Mouse (Mus musculus) bone marrow macrophage, adult 2 months (primary cell): ENCODE results near the gene Ttc27. TPM values are rescaled to one million over a fixed set of nuclear protein-coding genes. Genes with fewer than 3 reads are reported as not detected.

Source experiments
- H3K27ac ChIP-seq: 2 replicates; pipeline ENCODE4 v1.5.1; 2012; ENCODE audit warnings: low read depth, low read length; ENCODE audit not compliant: insufficient read depth
- H3K4me1 ChIP-seq: 2 replicates; pipeline ENCODE4 v1.6.1; 2012; ENCODE audit warnings: low read length; ENCODE audit not compliant: control insufficient read depth, insufficient read depth
- H3K4me3 ChIP-seq: 2 replicates; pipeline ENCODE4 v1.5.1; 2012; ENCODE audit warnings: mild to moderate bottlenecking, low read length, moderate library complexity; ENCODE audit not compliant: insufficient read depth
- CTCF ChIP-seq: IDR thresholded peaks from 2 replicates; pipeline ENCODE4 v1.5.1; 2012; ENCODE audit warnings: low read depth, mild to moderate bottlenecking, low read length, moderate library complexity
- POLR2A ChIP-seq: IDR thresholded peaks from 2 replicates; pipeline ENCODE4 v1.6.1; 2012; ENCODE audit warnings: mild to moderate bottlenecking, low read depth, low read length, borderline replicate concordance
- polyA plus RNA-seq: library from polyadenylated mRNA; stranded (reverse); fragments of >200 nt; gene quantifications from 2 replicates; pipeline ENCODE4 v1.2.4, GENCODE M21; 2012; ENCODE audit not compliant: missing spikeins, insufficient read depth, insufficient read length

Ttc27 gene
- polyA plus RNA-seq, 1 experiment: 11.0 TPM

DNA sequence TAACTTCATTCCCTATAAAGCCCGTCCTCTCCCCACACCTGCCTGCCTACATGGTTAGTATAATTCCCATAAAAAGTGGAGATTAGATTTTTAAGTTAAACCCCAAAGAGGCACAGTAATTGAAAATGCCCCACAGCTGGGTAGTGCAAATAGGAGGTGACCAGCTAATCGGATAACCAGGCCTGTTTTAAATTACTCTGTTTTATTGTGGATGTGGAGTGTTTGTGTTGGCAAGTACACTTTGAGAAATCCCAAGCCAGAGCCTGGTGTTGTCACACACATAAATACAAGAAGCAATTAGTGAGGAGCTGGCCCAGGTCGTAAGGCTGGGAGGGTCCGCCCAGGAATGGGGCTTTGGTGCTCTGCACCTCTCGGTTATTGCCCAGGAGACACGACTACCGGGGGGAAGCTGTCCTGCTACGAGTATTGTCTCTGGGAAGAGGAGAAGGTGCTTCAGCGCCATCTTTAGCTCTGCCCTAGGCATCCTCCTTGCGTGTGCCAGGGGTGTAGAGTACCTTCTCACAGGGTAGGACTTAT is 68.7 kb downstream of the Ttc27 start:
- Histone ChIP-seq H3K4me1 (no peaks in the 10 kb centered on the region), H3K4me3 (no peak overlapping the region), H3K27ac (no peak overlapping the region)
- TF ChIP-seq CTCF: no peak
- TF ChIP-seq POLR2A: no peak

DNA sequence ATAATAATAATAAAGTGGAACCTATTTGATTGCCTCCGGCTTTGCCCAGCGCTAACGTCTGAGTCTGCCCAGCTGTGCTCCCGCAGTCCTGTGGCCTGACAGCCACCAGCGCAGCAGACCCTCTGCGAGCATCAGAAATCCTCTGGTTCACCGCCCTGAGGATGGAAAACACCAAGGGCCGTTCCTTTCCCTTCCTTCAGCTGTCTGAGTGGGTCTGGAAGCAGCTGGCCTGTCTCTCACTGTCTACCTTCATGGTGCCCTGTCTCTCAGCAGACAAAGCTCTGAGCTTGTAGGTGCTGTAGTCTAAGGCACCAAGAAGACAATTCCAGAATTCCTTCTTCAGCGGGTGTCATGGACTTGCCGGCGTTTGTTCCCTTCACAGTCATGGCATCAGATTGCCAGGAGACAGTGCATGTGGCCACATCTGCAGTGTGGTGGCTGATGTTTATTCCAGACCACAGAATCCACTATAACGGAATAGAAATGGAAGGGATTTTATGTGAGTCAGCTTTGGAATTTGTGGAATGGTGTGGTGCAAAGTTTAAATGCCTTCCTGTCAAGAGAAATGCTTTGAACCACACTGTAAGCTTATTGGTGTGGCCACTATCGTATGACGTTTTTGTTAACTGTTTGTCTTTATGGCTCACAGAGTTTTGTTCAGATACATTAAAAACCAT is 78.6 kb downstream of the Ttc27 start:
- Histone ChIP-seq H3K4me3 (no peak overlapping the region), H3K27ac (no peak overlapping the region), H3K4me1 (no peaks in the 10 kb centered on the region)
- TF ChIP-seq CTCF (no peak), POLR2A (no peak)

DNA sequence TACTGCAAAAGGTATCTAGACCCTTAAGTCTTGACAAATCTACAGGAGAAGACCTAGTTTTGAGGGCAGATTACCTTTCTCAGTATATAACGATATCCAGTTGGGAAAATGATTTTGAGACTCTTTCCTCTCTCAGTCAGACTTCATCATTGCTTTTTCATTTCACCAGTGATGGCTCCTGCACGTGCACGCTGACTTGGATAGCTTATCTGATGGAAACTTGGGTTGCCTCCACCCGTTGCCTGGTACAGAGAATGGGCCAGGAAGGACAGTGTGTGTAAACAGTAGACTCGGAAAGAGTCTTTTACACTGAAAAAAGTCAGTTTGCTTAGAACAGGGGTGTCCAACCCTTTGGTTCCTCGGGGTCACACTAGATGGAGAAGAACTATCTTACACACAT is 82.3 kb downstream of the Ttc27 start:
- Histone ChIP-seq H3K4me1 (peaks cover 26% of the 10 kb centered on the region), H3K4me3 (no peak overlapping the region), H3K27ac (no peak overlapping the region)
- TF ChIP-seq POLR2A (no peak), CTCF (no peak)

DNA sequence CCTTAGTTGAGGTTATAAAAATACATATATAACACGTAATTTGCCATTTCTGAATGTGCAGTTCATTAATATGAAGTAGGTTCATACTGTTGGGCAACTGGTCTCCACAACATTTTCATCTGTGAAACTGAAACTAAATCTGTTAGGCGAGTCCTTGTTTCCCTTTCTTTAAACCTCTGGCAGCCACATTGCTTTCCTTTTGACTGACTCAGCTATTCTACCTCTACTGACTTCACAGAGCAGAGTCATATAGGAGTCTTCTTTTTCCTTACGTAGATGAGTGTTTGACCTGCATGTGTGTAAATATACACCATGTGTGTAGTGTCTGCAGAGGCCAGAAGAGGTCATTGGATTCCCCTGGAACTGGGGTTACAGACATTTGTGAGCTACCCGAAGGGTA is 85.2 kb downstream of the Ttc27 start:
- Histone ChIP-seq H3K4me3 (peak overlapping the region; percentile 18; the same call in 1 of the 2 replicates), H3K4me1 (peaks cover 46% of the 10 kb centered on the region), H3K27ac (peak overlapping the region; percentile 66)
- no peak for TF ChIP-seq CTCF
- TF ChIP-seq POLR2A: no peak

DNA sequence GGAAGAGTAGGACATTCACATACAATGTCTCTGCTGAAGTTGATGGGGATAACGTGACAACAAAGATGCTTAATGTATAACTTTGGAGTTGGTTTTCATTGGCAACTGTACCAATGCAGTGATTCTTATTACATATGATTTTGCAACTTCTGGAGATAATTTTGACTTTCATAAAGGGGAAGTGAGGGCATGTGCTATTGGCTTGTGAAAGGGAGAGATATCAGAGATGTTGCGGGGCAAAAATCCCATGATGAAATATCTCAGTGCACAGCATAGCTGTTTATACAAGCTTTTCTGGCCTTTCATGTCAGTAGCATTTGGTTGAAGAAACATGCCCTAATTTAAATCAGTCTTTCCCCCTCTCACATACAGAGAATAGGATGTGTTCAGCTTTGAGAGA is 86.3 kb downstream of the Ttc27 start:
- Histone ChIP-seq H3K27ac (peak overlapping the region; percentile 66), H3K4me3 (no peak overlapping the region), H3K4me1 (peaks cover 54% of the 10 kb centered on the region)
- no peak for TF ChIP-seq POLR2A
- TF ChIP-seq CTCF: no peak

DNA sequence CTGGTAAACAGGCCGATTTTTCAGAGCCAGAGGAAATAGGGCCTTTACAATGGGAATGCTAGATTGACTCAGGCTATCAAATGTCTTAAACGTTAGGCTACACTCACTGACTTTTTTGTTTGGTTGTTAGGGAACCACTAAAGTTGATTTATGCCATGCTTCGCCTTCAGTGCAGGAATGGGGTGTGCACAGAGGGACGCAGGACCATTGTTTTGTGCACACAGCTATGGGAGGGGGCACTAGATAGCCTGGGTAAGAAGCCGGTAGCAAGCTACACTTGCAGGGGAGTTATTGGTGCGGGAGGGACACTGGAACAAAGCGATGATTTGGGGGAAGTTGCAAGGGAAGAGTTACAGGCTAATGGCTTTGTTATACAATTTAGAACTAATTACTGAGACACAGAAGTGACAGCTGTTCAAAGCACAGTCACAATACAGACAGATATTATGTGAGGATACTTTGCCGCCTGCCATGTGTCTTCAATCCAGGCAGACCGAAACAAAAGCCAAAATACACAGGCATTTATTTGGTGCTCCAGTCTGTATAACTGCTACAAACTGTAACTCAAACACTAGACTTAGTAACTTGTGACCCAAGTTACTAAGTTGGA is 86.9 kb downstream of the Ttc27 start:
- no peak for TF ChIP-seq CTCF
- TF ChIP-seq POLR2A: no peak
- H3K27ac ChIP-seq: peak overlapping the region; percentile 66
- H3K4me3 ChIP-seq: no peak overlapping the region
- H3K4me1 ChIP-seq: peaks cover 58% of the 10 kb centered on the region

DNA sequence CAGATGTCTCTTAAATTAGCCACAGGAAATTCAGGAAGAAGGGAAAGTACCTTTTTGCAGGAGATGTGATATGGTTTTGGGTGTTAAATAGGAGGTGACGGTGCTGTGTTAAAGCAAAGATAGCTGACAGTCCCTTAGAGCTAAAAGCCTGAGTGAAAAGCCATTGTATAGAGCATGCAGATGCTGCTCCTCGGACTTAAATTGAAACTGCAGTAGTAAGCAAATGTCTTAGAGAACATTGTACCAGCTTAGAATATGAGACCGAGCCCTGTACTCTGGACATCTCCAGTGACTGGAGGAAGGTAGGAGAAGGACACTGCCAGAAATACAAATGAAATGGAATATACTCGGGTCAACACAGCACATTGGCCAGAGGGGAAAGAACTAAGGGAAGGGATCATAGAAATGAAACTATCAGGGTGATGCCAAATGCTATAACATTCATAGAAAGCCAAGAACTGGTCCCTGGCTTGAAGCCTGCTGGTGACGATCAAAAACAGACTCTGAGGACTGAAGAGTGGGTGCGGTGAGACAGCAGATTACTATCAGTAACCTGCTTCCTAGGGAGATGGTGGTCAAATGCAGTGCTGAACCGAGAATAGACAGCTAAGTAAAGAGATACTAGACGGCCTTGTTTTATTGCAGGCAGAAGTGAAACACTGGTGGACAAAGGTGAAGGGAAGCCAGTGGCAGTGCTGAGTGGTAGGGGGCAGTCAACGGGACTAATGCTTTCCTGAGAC is 90.1 kb downstream of the Ttc27 start:
- no peak for TF ChIP-seq POLR2A
- TF ChIP-seq CTCF: no peak
- Histone ChIP-seq H3K27ac (peak overlapping the region; percentile 34), H3K4me3 (no peak overlapping the region), H3K4me1 (peaks cover 52% of the 10 kb centered on the region)

DNA sequence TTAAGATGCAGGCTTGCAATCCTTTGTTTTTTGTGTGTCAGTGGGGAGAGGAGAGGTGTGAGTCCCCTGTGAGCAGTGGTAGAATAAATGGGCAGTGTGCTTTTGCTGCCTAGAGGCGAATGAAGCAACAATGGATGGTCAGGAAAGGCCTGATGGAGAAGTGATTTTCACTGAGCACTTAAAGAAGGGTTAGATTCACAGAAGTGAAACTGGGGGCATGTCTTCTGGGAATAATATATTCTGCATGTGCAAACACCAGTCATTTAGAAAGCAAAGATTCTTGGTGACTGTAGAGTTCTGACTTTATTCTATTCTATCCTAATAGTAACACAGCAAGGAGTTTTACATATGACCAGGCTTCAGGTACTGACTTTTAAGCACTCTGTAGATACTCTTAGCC is 90.8 kb downstream of the Ttc27 start:
- H3K27ac ChIP-seq: peak overlapping the region; percentile 34
- H3K4me1 ChIP-seq: peaks cover 47% of the 10 kb centered on the region
- TF ChIP-seq POLR2A (no peak), CTCF (no peak)
- H3K4me3 ChIP-seq: no peak overlapping the region

DNA sequence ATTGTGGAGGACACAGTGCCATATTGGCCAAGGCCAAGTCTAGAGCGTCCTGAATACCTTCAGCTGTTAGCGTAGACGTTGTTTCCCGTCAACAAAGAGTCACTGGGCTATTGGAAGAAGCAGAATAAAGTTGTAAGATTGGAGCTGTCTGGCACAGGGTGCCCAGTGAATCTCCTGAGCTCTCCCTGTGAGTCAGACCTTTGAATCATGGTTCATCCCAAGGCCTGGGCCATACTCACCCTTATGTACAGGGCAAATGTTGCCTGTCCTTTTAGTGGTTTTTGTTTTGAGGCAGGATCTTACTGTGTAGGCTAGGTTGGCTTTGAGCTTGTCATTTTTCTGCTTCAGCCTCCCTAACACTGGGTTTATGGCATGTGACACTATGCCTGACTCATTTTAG is 91.4 kb downstream of the Ttc27 start:
- H3K4me1 ChIP-seq: peaks cover 44% of the 10 kb centered on the region
- TF ChIP-seq CTCF (no peak), POLR2A (no peak)
- H3K4me3 ChIP-seq: no peak overlapping the region
- peak overlapping the region; percentile 7; the same call in 1 of the 2 replicates for H3K27ac ChIP-seq

DNA sequence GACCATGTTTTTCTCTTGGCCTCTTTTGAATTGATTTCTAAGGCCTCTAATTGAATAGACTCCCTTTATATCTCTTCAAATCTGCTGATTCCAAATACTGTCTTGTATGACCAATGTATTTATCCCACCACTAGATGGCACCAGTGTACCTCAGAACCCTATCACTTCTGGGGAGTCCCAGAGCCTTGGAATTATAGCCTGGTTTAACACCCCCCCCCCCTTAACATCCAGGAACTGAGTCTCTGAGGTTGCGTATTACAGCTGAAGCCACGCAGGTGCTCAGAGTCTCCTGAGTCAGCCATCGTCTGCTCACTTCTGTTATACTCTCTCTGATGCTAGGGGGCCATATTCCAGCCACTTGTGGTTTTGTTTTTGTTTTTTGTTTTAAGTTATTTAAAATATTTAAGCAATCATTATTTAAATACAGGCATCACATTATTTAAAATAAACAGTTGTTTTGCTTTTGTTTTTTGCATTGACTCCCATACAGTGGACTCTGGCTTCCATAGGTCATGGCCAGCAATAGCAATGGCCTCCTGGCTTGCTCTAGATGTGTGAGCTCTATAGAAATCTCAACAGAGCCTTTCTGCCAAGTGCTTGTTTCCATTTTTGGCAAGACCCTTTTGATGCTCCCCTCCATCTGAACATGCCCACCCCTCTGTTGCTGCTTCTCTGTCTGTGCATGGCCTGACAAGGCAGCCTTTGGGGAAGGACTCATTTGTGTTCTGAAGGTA is 93.5 kb downstream of the Ttc27 start:
- Histone ChIP-seq H3K27ac (no peak overlapping the region), H3K4me1 (peaks cover 28% of the 10 kb centered on the region), H3K4me3 (no peak overlapping the region)
- TF ChIP-seq CTCF: peak; percentile 61
- no peak for TF ChIP-seq POLR2A
